Mouse (Mus musculus) midbrain, embryonic 15.5 days (tissue): ENCODE measurements around the gene Emc10. TPM values are rescaled to one million over a fixed set of nuclear protein-coding genes. Genes with fewer than 3 reads are reported as not detected.

Experiments used
- ATAC-seq: fragments of 200-750 bp; cut with Nextera tagmentation; replicated peaks from 2 replicates; pipeline ENCODE4 v1.8.0; 2017; ENCODE audit warnings: moderate TSS enrichment
- H3K27ac ChIP-seq: fragments of 300-500 bp; sonication (generic); 2 replicates; pipeline ENCODE4 v1.5.1; 2015; ENCODE audit warnings: mild to moderate bottlenecking, inconsistent platforms
- H3K27me3 ChIP-seq: fragments of 300-500 bp; sonication (generic); replicated peaks from 2 replicates; pipeline ENCODE4 v1.6.1; 2015; ENCODE audit warnings: inconsistent platforms
- H3K36me3 ChIP-seq: fragments of 300-500 bp; sonication (generic); replicated peaks from 2 replicates; pipeline ENCODE4 v1.6.1; 2015; ENCODE audit warnings: inconsistent platforms
- H3K4me1 ChIP-seq: fragments of 300-500 bp; sonication (generic); 2 replicates; pipeline ENCODE4 v1.6.1; 2015; ENCODE audit warnings: inconsistent platforms
- H3K4me2 ChIP-seq: fragments of 300-500 bp; sonication (generic); 2 replicates; pipeline ENCODE4 v1.6.1; 2015; ENCODE audit warnings: inconsistent platforms, mild to moderate bottlenecking, moderate library complexity
- H3K4me3 ChIP-seq: fragments of 300-500 bp; sonication (generic); 2 replicates; pipeline ENCODE4 v1.5.1; 2015; ENCODE audit warnings: mild to moderate bottlenecking, inconsistent platforms
- H3K9ac ChIP-seq: fragments of 300-500 bp; sonication (generic); 2 replicates; pipeline ENCODE4 v1.6.1; 2015; ENCODE audit warnings: mild to moderate bottlenecking, inconsistent platforms
- H3K9me3 ChIP-seq: fragments of 300-500 bp; sonication (generic); 2 replicates; pipeline ENCODE4 v1.6.1; 2016; ENCODE audit warnings: inconsistent platforms
- WGBS: fragments of 180-500 bp; shearing (Covaris S2); methylation state at CpG from one replicate; pipeline ENCODE4 v1.1.7; 2015; ENCODE audit warnings: mixed read lengths; 5-methylcytosine and 5-hydroxymethylcytosine counted together
- polyA plus RNA-seq: library from polyadenylated mRNA; unstranded; fragments of >200 nt; fragmentation: Nextera tagmentation; extraction: Ambion mirVana; gene quantifications from 2 replicates; pipeline ENCODE4 v1.2.1, GENCODE M21; 2015

Emc10 gene
- polyA plus RNA-seq, 1 experiment from 2014 or later, result 145 TPM

DNA sequence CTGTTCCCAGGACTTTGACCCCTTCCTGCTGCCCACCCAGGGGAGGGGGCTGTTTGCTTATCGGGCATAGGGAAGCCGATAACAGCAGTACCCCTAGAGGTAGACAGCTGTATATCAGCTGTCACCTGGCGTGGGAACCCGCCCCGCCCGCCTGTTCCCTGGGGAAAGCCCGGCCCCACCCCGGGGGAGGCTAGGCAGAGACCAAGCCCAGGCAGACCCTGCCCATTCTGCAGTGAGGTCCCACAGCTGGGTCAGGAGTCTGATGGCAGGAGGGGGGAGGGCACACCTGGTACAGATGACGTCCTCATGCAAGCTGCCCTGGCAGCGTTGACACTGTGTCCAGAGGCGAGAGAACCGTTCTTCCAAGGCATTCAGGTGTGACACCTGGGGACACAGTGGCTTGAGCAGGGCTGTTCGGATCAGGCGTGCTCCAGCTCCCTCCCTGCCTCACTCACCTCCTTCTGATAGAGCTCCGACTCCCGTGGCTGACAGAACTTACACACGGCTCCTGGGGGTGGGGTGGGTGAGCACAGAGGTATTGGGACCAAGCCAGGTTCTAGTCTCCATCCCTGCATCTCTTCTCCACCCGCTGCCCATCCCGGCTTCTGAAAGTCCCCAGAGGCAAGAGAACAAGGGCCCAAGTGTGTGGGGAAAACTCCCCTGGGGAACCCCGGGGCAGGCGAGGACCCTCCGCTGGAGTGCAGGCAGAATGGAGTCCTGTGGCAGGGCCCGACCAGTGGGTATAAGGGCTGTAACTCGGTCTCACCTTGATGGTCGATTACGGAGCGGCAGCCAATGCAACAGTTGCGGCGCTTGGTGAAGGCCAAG is 36.8 kb upstream of the Emc10 start:
- WGBS, result 88% methylated on average over 29 of the region's 29 CpGs
- no peaks in the 10 kb centered on the region for H3K9me3 ChIP-seq
- no peak for ATAC-seq

DNA sequence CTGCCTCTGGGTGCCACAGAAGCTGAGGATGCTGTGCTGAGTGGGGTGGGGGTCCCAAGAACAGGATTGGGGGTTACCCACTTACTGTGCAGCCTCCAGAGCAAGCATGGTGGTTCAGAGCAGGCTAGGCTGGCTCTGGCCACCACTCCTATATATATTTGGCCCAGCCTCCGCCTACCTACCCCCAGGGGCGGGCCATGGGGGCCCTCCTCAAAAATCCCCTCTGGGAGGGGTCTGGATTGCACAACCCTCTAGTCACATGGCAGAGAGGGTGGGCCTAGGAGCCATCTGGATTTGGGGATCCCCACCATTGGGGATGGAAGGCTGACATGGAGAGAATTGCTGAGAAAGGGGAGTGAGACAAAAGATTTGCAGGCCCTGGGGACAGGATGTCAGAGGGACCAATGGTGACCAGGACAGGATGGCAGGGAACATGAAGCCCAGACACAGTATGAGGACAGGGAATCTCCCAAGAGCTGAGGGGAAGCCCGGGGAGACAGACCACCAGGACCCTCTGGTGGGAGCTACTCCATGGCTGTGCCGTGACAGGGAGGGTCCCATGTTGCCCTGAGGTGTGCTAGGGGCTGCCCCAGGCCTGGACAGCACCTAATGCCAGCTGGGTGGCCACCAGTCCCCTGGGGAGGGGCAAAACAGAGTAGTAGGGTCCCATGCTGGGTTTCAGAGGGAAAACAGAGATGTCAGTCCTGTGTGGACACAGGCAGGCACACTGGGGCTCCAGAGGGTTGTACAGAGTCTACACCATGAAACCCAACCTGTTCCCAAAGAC is 35.8 kb upstream of the Emc10 start, which contains the start of gene Spib:
TSS of gene Spib (minus strand) at position 126 of the 787 bp plus-strand sequence.
- Histone ChIP-seq H3K9me3 (no peaks in the 10 kb centered on the region), H3K27ac (no peak within 1 kb of the TSS)
- WGBS, result 81% methylated on average over 4 of the region's 4 CpGs

More for the DNA sequence above, 36.8 kb upstream of the Emc10 start:
- Histone ChIP-seq H3K9ac (no peak overlapping the region), H3K36me3 (no peaks in the 10 kb centered on the region), H3K4me2 (no peak overlapping the region), H3K27ac (no peak overlapping the region), H3K27me3 (peaks cover 14% of the 10 kb centered on the region), H3K4me3 (no peak overlapping the region), H3K4me1 (peaks cover 2% of the 10 kb centered on the region)

DNA sequence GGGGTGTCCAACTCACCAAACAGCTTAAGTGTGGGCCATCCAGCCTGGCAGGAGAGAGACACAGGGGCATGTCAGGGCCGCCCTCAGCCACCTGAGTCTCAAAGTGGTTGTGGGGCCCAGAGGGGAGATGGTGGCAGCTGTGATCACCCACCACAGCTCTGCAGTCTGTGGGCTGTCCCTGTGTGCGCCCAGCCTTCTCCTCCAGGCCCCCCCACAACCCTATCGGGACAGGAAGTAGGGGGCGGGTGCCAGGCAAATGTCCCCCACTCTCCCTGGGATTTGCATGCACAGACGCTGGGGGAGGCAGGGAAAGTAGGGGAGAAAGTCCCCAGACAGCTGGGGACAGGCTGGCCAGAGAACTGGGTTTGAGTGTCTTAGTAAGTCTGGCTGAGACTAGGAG is 34.9 kb upstream of the Emc10 start:
- Histone ChIP-seq H3K4me1 (peaks cover 9% of the 10 kb centered on the region), H3K36me3 (no peaks in the 10 kb centered on the region), H3K4me2 (no peak overlapping the region), H3K9ac (no peak overlapping the region), H3K4me3 (no peak overlapping the region), H3K27me3 (peaks cover 14% of the 10 kb centered on the region), H3K9me3 (no peaks in the 10 kb centered on the region), H3K27ac (no peak overlapping the region)
- 67% methylated on average over 5 of the region's 5 CpGs for WGBS
- ATAC-seq, result no peak

More for the DNA sequence above, 35.8 kb upstream of the Emc10 start, which contains the start of gene Spib:
- Histone ChIP-seq H3K4me1 (peaks cover 9% of the 10 kb centered on the region), H3K4me2 (no peak within 1 kb of the TSS), H3K27me3 (peaks cover 14% of the 10 kb centered on the region), H3K4me3 (no peak within 1 kb of the TSS), H3K36me3 (no peaks in the 10 kb centered on the region), H3K9ac (no peak within 1 kb of the TSS)
- no peak for ATAC-seq

DNA sequence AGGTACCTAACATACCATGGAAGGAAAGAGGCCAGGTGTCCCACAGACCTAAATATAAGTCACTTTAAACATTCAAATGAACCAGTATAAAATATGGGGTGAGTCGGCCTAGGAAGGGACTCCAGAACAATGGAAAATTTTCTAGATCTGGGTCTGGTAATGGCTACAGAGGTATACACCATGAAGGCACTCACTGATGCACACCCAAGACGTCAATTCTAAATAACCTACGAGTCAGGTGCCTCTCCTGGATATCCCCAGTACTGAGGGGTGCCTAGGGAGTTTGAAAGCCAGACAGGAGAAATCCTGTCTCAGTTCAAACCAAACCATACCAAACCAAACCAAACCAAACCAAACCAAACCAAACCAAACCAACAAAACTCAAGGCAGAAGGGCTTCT is 34.2 kb upstream of the Emc10 start:
- no peak for ATAC-seq
- Histone ChIP-seq H3K4me2 (no peak overlapping the region), H3K27me3 (peaks cover 17% of the 10 kb centered on the region)

DNA sequence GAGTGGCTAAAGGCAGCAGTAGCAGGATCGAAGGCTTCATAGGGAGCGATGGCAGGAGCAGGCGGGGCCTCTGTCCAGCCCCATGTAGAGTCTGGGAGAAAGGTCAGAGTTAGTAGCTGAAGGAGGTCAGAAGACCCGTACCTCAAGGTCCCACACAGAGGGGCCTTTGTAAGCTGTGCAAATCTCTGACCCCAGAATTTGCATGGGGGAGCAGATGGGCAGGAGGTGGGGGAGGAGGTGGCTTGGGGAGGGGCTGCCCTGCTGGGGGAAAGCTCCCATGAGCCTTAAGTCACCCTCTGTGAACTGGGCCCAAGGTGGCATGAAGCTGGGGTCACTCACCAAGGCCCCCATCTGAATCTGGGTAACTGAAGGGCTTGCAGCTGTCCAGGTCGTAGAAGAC is 33.2 kb upstream of the Emc10 start:
- no peak overlapping the region for H3K9ac ChIP-seq
- H3K4me1 ChIP-seq, result peaks cover 12% of the 10 kb centered on the region
- H3K36me3 ChIP-seq, result no peaks in the 10 kb centered on the region
- no peak overlapping the region for H3K4me3 ChIP-seq
- no peak overlapping the region for H3K4me2 ChIP-seq
- no peaks in the 10 kb centered on the region for H3K9me3 ChIP-seq
- WGBS, result 61% methylated on average over 5 of the region's 5 CpGs
- no peak overlapping the region for H3K27ac ChIP-seq
- ATAC-seq, result no peak
- peaks cover 24% of the 10 kb centered on the region for H3K27me3 ChIP-seq

More for the DNA sequence above, 34.2 kb upstream of the Emc10 start:
- Histone ChIP-seq H3K9me3 (no peaks in the 10 kb centered on the region), H3K9ac (no peak overlapping the region), H3K27ac (no peak overlapping the region), H3K36me3 (no peaks in the 10 kb centered on the region), H3K4me3 (no peak overlapping the region), H3K4me1 (peaks cover 9% of the 10 kb centered on the region)
- 86% methylated on average over 3 of the region's 3 CpGs for WGBS

DNA sequence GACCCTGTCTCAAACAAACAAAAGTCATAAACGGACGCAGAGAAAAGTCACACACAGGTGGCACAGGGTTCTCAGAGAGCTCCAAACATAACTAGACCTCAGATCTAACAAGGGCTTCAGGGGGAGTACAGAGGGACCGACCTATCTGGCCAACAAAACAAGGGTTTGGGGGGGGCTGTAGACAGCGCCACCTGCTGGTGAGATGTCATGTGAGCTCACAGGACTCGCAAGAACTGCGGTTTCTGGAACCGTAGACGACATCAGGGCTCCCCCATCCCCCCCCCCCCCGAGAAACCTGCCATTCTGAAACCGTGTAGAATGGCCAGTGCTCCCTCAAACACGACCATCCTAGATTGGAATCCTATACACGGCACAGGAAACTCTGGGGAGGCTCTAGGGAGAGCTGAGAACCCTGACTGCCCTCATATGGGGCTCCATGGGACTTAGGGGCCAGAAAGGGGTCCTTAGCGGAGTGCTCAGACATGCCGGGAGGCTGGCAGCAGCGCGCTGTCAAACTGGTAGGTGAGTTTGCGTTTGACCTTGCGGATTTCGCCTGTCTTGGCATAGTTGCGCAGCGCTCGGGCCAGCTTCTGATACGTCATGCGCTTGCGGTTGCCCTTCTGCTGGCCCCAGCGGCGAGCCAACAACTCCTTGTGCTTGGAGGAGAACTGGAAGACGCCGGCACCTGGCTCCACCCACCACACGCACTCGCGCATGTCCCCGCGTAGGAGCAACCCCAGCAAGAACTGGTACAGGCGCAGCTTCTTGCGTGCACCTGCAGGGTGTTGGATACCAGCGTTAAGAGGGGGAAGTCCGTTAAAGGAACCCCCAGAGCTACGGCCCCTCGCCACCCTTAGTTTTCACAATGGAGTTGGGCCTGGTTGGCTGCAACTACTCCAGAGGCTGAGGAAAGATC is 31.4 kb upstream of the Emc10 start:
- no peaks in the 10 kb centered on the region for H3K9me3 ChIP-seq
- H3K27ac ChIP-seq, result no peak overlapping the region
- H3K36me3 ChIP-seq, result no peaks in the 10 kb centered on the region
- H3K4me1 ChIP-seq, result peaks cover 12% of the 10 kb centered on the region
- peak overlapping the region; percentile 23 for H3K9ac ChIP-seq
- H3K4me3 ChIP-seq, result peak overlapping the region; percentile 33
- 0 out of 2 replicates have a peak, but pooled peaks have one; percentile 24 for ATAC-seq
- H3K4me2 ChIP-seq, result peak overlapping the region; percentile 65
- peaks cover 32% of the 10 kb centered on the region for H3K27me3 ChIP-seq
- WGBS, result 6% methylated on average over 40 of the region's 40 CpGs

DNA sequence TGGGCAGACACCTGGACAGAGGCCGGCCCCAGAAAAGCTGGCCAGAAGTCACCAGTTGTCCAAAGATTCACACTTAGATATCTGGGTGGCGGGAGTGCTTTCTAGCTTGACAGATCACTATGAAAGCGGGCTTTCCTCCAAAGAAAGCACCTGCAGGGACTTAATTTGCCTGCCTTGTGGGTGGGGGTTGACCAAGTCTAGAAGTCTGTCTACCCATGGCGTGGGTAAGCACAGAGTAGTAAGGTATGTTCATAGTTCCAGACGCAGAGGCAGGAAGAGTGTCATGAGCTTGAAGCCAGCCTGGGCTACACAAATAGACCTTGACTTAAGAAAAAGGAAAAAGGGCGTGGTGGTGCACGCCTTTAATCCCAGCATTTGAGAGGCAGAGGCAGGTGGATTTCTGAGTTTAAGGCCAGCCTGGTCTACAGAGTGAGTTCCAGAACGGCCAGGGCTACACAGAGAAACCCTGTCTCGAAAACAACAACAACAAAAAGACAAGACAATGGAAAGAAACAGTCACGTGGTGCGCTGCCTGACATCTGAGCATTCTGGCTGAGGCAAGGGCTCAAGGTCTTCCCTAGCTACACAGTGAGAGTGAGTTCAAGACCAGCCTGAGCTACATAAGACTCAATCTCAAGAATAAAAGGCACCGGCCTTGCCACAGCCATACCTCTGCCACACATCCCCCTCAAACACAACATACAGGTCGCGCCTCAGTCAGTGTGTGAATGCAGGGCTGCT is 30.3 kb upstream of the Emc10 start:
- H3K9ac ChIP-seq, result no peak overlapping the region
- peaks cover 14% of the 10 kb centered on the region for H3K4me1 ChIP-seq
- H3K27ac ChIP-seq, result no peak overlapping the region
- WGBS, result 88% methylated on average over 14 of the region's 14 CpGs
- no peak overlapping the region for H3K4me2 ChIP-seq
- no peaks in the 10 kb centered on the region for H3K9me3 ChIP-seq
- ATAC-seq, result no peak
- H3K36me3 ChIP-seq, result no peaks in the 10 kb centered on the region
- H3K4me3 ChIP-seq, result no peak overlapping the region
- peaks cover 37% of the 10 kb centered on the region for H3K27me3 ChIP-seq

DNA sequence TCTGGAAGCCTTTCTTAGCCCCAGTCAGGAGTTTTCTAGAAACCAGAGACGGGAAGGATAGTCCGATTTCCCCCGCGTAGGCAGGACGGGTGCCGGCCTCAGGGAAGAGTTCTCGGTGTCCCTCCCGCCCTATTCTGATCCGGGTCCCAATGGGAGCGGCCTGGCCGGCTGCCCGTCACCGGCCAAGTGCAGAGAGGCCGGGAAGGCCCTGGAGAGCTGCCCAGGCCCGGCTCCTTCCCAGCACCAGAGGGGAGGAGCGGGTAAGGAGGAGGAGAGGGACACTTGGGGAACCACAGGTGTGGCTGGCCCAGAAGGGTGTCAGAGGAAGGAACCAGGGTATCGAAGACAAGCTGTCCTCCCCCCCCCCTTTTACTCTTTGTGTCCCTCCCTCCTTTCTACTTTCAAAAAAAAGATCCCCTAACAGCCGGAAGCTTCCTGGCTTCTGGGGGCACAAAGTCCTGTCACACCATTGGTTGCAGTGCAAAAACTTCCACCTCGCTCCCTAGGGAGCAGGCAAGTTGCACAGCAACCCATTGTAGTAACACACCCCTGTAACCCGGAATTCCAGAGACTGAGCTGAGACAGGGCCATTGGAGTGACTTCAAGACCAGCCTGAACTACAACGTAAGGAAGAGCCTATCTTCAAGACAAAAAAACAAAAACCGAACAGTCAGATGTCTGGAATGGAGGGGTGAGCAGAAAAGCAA is 28.9 kb upstream of the Emc10 start:
- H3K27me3 ChIP-seq, result peaks cover 37% of the 10 kb centered on the region
- no peak for ATAC-seq
- 17% methylated on average over 21 of the region's 22 CpGs for WGBS
- no peak overlapping the region for H3K9ac ChIP-seq
- no peak overlapping the region for H3K27ac ChIP-seq
- H3K4me1 ChIP-seq, result peaks cover 15% of the 10 kb centered on the region
- H3K4me2 ChIP-seq, result peak overlapping the region; percentile 10; the same call in 1 of the 2 replicates
- no peak overlapping the region for H3K4me3 ChIP-seq
- H3K36me3 ChIP-seq, result no peaks in the 10 kb centered on the region
- H3K9me3 ChIP-seq, result no peaks in the 10 kb centered on the region

DNA sequence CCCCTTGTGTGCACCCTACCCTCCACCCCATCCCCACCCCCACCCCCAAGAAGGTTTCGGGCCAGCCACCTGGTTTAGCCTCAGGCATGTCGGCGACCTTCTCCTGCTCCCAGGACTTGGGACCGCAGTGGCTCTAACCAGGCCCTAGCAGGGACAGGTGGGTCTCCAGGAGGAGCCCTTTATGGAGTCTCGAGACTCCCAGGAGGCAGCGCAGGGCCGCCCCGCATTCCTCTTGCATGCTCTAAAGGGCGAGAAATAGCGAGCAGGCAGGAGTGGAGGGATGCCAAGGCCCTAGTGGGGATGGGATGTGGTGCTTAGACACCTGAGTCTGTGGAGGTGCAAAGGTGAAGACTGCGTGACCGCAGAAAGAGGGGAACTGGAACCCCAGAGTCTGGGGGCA is 28.2 kb upstream of the Emc10 start, which contains the start of gene Mybpc2:
TSS of gene Mybpc2 (minus strand) at position 155 of the 400 bp plus-strand sequence.
- Histone ChIP-seq H3K9me3 (no peaks in the 10 kb centered on the region), H3K27me3 (peaks cover 34% of the 10 kb centered on the region), H3K4me3 (no peak within 1 kb of the TSS), H3K36me3 (no peaks in the 10 kb centered on the region), H3K4me2 (peak within 1 kb of the TSS; percentile 10; the same call in 1 of the 2 replicates), H3K27ac (no peak within 1 kb of the TSS), H3K9ac (no peak within 1 kb of the TSS), H3K4me1 (peaks cover 15% of the 10 kb centered on the region)
- ATAC-seq, result no peak
- 42% methylated on average over 12 of the region's 12 CpGs for WGBS

DNA sequence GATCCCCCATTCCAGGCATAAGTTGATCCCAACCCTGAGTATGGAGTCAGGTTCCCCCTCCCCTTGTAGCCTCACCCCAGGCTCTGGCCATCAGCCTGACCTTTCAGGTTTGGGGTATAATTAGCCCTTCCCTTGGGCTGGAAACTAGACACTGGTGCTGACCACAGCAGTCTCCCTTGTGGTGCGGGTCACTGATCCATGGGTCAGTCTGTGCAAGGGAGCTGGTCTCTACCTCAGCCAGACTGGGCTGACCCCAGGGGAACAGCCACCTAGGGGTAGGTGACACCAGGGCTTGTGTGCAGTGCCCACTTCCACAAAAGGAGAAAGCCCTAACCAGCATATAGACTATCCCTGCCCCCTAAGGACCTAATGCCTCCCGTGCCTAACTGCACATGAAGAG is 26.7 kb upstream of the Emc10 start:
- Histone ChIP-seq H3K4me2 (no peak overlapping the region), H3K27me3 (peaks cover 25% of the 10 kb centered on the region), H3K4me1 (peaks cover 12% of the 10 kb centered on the region), H3K9ac (no peak overlapping the region), H3K27ac (no peak overlapping the region), H3K4me3 (no peak overlapping the region), H3K9me3 (no peaks in the 10 kb centered on the region), H3K36me3 (no peaks in the 10 kb centered on the region)
- ATAC-seq, result no peak
- 89% methylated on average over 2 of the region's 2 CpGs for WGBS

DNA sequence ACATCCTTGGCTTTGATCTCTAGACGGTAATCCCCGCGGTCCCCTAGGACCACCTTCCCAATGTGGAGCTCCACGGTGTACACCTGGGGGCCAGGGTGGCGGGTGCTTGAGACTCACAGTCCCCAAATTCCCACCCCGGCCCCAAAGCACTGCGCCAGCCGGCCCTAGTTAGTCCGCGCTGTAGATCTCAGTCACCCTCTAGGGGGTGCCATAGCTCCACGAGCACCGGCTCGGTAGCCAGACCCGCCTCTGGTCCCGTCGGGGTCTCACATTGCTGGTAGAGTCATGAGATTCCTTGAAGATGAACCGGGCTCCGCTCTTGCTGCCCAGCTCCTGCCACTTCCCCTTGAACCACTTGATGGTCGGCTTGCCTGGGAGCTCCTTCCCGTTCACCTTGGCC is 25.4 kb upstream of the Emc10 start:
- Histone ChIP-seq H3K4me1 (peaks cover 6% of the 10 kb centered on the region; the same call in 1 of the 2 replicates), H3K4me2 (peak overlapping the region; percentile 24), H3K4me3 (no peak overlapping the region), H3K9ac (no peak overlapping the region), H3K27ac (no peak overlapping the region), H3K9me3 (no peaks in the 10 kb centered on the region), H3K36me3 (no peaks in the 10 kb centered on the region), H3K27me3 (peaks cover 25% of the 10 kb centered on the region)
- no peak; the same call in 1 of the 2 replicates for ATAC-seq
- WGBS, result 3% methylated on average over 20 of the region's 20 CpGs
